Mouse (Mus musculus) frontal cortex, postnatal 25 days (tissue): ENCODE results near the gene Ankrd50.

Source experiments
- DNase-seq, 2 experiments: peaks; one replicate each; pipeline ENCODE4 v3.0.0; 2022; ENCODE audit warnings: low spot score in 2 of 2

Ankrd50 gene

DNA sequence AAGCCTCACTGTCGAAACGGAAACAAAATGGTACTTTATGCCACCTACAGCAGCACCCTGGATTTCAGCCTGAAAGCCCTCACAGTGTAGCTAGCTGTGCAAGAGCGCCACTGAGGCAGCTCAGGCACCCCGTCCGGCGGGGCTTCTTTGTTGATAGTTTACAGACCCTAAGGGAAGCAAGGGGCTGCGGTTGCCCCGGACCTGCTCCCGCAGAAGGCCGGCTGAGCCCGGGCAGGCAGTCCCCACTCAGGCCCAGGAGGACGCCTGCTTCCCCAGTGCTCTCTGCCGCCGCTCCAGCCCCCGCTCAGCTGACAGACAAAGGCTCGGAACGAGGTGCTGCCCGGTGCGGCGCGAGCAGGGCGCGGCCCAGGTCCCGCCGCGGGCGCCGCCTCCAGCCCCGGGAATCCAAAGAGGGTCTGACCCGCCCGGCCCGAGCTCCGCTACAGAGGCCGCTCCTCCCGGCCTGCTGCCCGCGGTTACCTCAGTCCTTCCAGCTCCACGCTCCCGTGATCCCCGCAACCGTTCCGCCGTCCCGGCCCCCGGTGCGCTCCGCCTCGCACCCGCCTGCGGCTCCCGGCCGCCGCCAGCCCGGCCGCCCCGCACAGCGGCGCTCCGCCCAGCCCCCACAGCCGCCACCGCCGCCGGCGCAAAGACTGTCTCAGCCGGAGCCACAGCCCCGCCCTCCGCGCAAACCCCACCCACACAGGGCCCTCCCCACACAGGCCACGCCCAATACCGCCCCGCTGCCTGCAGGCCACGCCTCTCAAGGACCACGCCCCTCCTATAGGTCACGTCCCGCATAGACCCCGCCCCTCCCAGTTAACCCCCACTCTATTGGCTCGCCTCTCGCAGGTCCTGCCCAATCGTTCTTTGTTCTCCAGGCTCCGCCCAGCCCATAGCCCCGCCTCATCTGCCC, at the start of gene Ankrd50:
Gene Ankrd50 (minus strand): TSS at position 654 of the 916 bp plus-strand sequence.
- peak; percentile 96 to 97 for DNase-seq

DNA sequence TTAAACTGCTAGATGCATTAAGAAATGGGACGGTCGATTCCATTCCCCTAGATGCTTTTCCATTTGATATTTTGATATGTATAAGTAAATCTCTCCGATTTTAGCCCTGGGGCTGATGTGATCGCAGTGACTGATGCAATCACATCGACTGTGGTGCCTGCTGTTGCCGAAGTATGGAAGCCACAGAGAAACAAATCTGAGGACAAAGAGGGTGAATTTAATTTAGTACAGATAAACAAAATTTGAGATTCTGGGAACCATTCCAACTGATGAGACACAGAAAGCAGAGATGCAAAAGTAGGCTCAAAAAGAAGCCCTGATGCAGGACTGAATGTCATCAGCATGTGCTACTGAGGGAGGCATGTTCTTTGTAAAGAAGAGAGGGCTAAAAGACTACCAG, 49.6 kb upstream of the Ankrd50 start:
- DNase-seq, result no peak

DNA sequence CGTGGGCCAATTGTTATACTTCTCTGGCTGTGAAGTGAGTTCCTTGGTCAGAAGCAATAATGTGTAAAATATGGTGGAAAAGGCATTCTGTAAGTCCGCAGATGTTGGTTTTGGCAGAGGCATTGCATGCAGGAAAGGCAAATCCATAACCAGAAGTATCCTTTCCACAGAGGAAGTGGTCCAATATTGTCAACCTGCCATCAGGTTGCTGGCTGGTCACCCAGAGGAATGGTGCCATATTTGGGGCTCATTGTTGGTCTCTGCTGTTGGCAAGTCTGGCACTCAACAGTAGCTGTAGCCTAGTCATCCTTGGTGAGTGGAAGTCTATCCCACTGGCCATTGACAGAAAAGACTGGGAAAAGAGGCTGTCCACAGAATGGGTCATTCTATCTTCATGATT, 35.8 kb upstream of the Ankrd50 start:
- DNase-seq, result no peak

DNA sequence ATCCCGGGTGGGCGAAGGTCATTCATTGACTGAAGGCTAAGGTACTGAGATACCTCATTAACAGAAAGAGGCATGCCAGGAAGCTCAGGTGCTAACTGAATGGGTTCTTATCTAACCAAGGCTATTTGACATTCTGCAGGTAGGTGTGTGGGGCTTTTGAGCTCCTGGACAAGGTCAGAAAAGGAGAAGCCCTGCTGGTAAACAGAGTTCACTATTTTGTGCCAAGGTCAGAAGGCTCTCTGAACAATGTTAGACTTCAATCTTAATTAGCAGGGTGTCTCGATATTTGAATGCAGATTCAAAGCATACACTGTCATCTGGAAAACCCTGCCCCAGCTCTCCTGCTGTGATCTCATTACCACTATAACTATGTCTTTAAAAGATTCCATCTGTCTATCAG, 35.3 kb upstream of the Ankrd50 start:
- no peak for DNase-seq

DNA sequence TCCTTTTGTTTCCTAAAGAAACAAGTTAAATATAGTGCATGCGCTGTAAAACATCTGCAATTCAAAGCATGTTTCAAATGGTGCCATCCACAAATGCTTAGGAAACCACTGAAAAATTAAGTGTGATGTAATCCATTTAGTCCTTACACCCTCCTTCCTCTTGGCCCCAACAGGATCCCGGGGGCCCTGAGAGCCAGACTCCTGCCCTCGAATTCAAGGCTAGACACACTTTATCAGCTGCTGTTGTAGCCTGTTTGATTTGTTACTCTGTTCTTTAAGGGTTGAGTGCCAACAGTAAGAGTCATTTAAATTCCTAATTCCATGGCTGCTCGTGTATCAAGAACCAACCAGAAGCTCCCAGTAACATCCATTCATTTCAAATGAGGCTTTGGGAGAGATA, 19.0 kb upstream of the Ankrd50 start:
- no peak for DNase-seq

DNA sequence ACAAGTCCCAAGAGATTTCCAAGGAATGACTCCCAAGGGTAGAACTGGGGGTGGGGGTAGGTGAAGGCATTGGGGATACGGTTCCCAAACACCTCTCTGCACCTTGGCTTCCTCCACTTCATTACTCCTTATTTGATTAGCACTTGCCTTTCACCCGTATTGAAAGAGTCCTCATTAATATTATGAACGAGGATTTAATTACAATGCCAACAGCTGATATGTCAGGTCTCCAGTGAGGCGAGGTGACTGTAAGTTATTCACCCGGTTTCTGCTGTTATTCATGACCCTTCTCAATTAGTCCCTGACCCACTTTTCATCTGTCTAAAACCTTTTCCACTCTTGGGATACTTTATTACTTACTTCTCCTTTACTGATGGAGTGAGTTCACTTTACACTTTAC, 17.5 kb upstream of the Ankrd50 start:
- DNase-seq, result no peak

DNA sequence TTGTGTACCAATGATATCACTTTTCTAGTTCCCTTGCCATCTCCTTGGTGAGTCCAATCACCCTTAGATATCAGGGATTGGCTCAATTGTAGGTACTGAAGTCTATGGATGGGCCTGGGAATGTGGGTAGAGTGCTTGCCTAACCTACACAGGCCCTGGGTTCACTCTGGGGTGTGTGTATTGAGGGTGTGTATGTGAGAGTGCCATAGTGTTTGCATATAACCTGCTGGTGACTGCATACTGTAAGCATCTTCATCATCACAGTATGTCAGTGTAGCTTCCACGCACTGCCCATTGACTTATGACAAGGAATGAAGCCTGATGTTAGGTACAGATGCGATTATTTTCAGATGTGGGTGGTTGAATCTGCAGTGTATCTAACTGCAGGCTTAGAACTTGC, 17.1 kb upstream of the Ankrd50 start:
- DNase-seq, result no peak

DNA sequence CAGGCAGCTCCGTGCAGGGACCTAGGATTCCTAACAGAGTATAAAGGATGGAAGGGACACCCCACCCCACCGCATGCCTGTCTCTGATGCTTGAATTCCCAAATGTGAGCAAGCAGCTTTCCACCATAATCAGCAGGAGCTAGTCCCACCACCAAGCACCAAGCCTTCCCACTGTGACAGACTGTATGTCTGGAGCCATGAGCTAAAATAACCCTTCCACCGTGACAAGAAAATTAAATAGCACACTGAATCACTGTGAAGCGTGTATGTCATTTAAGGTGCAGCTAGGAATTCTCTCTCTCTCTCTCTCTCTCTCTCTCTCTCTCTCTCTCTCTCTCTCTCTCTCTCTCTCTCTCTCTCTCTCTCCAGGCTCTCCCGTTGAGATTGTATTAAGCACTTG, 16.7 kb upstream of the Ankrd50 start:
- no peak for DNase-seq

DNA sequence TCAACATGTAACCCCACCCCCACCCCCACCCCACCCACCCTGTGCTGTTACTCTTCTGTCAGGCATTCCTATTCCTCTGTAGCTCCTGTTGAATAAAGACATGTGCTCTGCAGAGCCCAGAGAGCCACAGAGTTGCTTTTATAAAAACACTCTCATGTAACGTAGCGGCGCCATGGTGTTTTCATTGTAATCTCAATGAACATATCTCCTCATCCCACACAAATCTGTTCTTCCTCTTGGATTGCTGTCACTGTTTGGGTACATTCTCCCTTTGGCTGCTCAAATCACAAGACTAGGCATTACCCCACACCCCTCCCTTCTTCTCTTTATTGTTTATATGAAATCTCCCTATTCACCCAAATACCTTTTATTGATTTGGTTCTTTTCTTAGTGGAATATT, 13.9 kb upstream of the Ankrd50 start:
- DNase-seq, result no peak

DNA sequence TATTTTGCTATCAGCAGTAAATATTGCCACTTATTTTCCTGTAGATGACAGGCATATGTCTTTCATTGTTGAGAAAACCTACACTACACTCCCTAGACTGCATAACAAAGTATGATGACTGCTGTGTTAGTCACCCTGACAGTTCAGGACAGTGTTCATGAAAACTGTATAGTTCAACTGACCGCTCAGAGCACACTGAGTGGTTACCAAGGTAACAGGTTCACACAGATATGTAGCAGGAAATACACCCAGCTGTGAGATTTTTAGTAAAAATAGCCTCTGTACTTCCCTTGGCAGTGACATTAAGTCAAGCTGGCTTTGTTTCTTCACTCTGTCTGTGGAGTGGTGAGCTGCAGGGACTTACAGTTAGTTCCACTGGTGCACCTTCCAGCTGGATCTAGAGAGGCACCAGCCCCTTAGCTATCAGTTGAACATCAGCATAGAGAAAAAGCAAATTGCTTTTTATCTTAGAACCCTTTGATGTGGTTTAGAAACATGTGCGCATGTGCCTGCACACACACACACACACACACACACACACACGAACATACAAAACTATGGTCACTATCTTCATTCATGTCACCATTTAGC, 12.2 kb upstream of the Ankrd50 start:
- no peak for DNase-seq

DNA sequence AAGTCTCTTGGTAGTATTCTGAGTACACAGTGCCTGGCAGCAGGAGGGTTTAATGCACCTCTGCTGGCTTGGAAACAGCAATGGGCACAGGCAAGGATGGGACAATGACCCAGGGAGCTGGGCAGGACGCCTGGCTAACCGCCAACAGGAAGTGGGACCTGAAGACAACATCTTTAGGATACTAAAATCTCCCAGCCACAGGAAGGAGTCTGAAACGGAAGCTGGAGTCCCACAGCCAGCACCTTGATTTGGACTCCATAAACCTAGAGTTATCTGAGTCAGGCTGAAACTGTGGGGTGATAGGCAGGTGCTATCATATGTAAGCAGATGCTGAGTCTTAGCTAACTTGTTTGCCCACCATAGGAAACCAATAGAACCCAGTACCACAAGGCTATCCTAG, 7.1 kb upstream of the Ankrd50 start:
- DNase-seq, result no peak

DNA sequence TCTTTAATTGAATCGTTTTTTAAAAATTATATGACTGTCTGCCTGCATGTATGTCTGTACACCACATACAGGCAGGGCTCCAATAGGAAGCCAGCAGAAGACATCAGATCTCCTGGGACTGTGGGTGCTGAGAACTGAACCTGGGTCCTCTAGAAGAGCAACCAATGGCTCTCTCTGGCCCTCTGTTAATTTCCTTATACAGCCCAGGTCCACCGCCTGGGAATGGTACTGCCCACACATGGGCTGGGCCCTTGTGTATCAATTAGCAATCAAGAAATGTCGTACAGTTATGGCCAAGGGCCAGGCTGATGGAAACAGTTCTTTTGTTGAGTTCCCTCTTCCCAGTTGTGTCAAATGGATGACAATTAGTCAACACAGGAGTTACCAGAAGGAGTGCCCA, 6.6 kb upstream of the Ankrd50 start:
- no peak for DNase-seq

DNA sequence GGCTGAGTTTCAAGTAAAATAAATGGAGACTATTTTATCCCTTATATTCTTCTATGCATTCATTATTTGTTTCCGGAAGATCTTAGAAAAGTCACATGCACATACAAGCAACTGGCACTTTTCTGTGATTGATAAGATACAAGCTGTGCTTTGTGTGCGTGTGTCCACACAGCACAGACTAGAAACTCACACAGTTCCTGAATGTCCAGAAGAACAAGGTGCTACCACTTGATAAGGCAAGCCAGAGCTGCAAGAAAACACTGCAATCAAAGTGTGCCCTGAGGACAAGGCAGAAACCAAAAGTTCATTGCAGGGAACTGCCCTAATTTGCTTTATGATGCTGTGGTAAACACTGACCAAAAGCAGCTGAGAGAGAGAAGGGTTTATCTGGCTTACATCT, 6.1 kb upstream of the Ankrd50 start:
- DNase-seq, result no peak

DNA sequence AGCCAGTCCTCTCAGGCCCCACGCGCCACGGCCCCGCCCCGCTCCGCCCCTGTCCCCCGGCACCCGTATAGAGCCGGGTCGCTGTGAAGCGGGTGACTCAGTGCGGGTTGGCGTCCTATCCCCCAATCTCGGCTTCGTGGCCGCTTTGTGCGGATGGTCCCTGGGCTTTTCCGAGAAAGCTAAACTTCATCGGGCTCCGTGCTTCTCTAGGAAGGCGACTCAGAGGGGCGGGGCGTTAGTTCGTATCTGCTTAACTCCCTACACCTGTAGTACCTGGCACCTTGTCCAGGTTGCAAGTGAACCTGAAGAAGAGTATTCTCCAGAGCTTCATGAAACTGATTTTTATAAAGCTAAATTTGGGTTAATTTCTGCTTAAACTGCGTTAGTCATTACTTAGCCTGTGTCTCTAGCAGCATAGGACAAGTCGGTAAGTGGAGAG, 482 bp upstream of the Ankrd50 start:
- no peak for DNase-seq

DNA sequence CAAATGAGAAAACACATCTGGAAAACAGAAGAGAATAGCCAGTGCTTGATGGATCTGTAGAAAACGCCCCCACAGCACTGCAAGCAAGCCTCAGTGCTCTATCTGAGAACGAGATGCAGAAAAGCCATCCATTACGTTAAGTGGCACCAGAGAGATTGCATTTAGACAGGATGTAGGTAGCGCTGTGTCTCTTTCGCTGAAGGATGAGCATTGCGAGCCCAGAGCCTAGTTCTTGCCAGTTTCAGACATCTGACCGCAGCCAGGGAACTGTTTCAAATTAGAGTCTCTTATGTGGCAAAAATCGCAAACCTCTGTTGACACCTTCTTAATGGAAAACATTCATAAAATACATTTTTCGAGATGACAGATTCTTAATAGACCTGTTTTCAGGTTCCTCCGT, 1.1 kb downstream of the Ankrd50 start:
- DNase-seq, result no peak

DNA sequence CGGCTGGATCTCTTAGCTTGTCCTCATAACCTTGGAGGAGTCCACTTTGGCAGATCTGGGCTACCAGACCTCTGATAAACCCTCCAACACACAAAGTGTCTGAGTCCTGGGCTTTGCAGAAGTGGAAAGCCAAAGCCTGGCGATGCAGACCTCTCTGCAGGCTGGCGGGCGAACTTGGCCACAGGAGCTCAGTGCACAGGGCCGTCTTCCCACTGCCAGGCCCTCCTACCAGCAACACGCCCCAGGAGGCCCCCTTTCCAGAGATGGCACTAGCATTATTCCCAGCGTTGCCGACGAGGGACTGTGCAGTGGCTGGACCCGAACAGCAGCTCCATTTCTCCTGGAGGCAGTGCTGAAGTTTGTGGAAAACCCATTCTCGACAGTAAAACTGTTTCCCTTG, 1.9 kb downstream of the Ankrd50 start:
- DNase-seq, result no peak

DNA sequence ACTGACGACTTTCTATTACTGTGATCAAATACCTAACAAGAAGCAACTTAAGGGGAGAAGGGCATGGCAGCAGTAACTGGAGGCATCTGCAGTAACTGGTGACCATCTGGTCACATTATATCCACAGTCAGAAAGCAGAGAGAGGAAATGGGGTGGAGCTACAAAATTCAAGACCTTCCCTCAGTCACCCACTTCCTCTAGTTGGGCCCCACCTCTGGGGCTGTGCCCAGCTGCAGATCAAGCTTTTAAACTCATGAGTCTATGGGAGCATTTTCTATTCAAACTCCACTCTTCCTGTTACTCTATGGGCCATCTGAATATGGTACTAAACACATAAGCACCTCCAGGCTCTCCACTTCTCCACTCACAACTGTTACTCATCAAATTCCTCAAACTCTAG, 3.5 kb downstream of the Ankrd50 start:
- no peak for DNase-seq

DNA sequence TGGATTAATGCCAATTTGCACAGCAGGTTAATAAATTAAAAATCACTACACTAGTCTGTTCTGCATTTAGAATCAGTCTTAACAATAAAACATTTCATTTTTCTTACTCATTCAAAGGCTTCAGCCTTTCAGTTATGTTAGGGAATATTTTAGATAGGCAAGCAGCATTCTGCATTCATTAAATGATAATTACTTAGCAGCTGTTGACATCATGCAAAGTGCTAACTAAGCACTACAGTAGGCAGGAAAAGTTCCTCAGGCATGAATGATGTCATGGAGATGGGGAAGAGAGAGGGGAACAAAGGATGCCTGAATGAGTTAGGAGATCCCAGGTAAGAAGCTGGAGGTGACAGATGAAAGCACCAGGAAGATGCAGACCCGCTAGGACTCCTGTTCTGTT, 6.7 kb downstream of the Ankrd50 start:
- no peak for DNase-seq

DNA sequence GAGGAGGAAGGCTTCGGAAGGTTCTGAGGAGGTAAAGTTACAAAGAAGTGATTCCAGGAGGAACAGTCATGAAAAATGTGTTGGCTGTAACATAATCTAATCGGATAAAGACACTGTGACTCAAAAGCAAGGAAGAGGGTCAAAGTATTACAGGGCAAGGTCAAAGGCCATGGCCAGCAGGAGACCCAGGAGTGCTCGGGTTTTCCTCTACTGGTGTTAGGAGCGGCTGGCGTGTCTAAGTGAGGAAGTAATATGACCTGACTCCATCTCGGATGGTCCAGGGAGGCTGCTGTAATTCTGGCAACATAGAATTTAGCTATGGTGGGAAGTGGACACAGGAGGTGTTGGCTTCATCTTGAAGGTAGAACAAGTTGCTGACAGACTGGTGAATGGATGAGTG, 9.1 kb downstream of the Ankrd50 start:
- no peak for DNase-seq

DNA sequence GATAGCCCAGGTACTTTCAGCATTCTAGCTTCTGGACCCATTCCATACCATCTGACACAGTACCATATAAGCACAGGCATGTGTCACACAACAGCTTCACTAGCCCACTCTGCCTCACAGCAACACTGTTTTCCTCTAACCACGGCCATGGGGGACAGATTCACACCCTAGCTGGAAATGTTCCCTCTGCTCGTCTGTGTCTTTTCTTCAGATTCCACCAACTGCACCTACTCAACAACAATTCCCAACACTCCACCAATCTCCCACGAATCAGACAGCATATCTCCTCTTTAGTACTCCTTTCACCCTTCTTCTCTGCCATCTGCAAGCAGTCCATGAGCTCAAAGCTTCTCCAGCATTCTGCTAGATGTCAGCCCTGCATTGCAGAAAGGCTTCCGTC, 11.5 kb downstream of the Ankrd50 start:
- DNase-seq, result no peak

DNA sequence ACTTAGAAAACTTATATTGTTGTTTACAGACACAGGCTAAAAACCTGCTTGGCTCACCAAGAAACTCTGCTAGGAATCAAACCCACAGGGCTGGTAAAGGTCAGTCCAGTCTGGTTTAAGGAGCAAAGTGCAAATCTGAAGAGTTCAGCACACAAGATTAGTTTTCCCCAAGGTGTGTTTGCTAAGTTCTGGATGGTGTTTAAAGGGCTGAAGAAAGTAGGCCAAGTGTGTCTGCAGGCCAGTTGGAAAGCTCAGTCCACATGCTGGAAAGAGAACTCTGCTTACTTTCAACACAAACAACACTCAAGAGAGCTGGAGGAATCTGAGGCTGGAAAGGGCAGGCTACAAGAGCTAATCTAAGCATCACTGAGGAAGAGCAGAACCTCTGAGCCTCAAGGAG, 13.1 kb downstream of the Ankrd50 start:
- no peak for DNase-seq

DNA sequence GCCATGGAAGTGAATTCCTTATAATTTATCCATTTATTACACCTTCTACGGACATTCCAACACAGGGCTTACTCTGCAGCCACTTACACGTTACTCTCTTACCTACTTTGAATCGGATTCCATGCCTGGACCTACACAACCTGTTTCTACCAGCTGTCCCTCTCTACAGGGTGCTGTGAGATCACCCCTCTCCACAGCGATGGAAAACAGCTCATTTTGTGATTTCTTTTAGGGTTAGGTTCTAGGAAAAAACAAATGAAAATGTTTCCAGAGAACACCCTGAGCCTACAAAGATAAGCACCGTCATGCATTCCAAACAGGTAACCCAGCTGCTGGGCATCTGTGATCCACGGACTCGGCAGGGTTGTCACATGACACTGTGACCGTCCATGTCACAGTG, 16.5 kb downstream of the Ankrd50 start:
- DNase-seq, result no peak

DNA sequence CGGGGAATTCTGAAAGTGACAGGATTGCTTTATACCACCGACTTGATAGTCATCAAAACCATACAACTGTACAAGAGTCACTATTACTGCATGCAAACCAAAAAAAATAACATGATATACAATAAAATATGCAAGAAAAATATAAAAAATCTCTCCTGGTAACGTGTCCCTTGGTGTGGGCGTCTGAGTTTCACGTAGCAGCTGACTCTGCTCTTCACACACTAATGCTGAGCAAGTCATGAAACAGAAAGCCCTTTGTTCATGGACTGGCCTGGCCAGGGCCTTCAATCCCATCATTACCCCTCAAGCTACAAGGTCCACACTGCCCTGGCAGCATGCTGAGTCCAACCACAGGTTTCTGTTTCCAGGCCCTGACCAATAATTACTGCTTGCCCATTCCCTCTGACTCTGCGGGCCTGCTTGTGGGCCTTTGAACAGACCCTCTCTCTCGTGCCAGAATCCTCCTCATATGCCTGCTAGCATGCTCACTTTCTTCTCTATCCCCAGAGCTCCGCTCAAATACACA, 17.7 kb downstream of the Ankrd50 start:
- no peak for DNase-seq
